Mouse (Mus musculus) left cerebral cortex, postnatal 36 days (tissue): ENCODE measurements at regions not wholly inside any gene's neighbourhood (a gene's known extent, or its start where the extent isn't known, plus 50 kb on each side); places are given as distances from the start of the nearest gene placed in this dataset.

ENCODE experiments used
- DNase-seq, 2 experiments: peaks; one replicate each; pipeline ENCODE4 v3.0.0; 2021 to 2022; ENCODE audit warnings: low spot score in 2 of 2, mixed read lengths in 1 of 2
- intact Hi-C: fragments of 180-260 bp; cut with DNase I; formaldehyde crosslinking; loops from one replicate; pipeline ENCODE4 v1.15.1; 2025

DNA sequence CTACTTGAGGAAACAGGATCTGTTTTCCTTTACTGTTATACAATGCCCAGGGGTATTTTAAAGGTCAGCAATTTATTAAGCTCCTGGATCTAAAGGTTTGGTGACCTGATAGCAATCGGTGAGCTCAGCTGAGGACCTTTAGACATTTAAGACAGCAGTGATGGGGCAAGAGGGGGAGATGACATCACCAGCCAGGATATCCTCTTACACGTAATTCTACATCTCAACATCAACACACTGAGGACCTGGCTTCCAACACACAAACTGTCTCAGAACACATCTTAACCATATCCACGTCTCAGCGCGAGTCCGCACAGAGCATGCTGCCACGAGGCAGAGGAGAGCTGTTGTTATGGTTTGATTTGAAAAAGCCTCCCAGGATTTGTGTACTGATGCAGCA is 69.2 kb downstream of the Nhlrc3 start:
- DNase-seq = no peak
- intact Hi-C loops = no loop called here

DNA sequence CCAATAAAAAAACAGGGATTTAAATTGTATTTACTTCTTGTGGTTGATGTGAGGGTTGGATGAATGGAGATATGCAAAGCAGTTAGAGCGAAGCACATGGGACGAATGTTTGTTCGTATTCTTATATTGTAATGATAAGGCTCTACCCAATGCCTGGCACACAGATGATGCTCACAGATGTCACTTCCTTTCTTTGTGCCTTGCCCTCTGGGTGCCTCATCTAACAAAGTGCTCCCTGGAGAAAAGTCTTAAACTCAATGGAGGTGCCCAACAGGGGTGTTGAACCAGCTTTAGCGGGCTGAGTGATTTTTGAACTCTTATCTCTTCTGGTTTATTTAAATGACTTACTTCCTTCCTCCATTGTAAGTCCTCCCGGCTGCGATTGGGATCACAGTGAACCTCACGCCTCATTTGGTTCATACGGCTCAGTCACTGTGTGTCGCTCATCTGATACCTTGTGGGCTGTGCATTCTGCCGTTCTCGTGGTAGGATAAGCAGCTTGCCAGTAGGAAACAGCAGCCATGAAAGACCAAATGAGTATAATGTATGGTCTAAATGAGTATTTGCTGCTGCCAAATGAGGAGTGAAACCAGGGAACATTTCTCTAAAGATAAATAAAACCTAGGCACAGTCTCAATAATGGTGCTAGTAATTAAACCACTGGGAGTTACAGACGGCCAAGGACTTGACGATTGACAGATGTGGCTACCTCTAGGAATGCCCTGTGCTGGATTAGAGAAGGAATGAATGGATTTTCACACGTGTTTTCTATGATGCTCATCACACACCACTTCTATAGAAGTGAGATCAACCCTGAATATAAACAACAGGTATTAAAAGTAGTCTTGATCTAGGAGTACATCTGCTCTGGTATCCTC is 81.2 kb downstream of the Nhlrc3 start:
- intact Hi-C loops = no loop called here
- no peak for DNase-seq

DNA sequence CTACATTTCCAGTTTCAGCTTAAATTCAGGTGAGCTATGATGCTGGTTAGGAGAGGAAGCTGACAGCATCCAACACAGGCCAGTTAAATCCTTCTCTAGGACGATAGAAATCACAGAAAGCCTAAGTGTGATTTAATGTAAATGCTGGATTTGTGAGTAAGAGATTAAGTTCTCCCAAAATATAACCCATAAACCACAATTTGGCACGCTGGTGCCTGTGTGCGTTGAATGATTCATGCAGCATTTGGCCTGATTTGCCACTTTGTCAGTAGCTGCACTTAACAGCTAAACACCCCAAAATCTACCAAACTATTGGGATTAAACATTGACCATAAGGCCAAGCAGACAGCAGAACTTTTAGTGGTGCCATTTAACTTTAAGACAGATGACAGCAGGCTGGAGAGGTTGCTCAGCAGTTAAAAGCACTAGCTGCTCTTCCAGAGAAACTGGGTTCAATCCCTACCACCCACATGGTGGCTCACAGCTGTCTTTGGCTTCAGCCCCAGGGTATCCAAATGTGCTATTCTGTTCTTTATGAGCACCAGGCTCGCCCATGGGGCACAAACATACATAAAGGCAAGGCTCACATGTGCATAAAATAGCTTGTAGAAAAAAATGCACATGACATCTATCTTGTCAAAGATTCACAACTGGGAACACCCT is 83.5 kb downstream of the Nhlrc3 start:
- intact Hi-C loops = no loop called here
- DNase-seq = peak; percentile 33 to 37

- DNase-seq = peak; percentile 20 to 38
- intact Hi-C loops = no loop called here
These were observed 86.2 kb downstream of the Nhlrc3 start for GRCm38 (mm10) chr3:53376864-53377447.

GRCm38 (mm10) chr3:53372887-53373286 is 90.2 kb downstream of the Nhlrc3 start:
- intact Hi-C loops = no loop called here
- no peak for DNase-seq

- intact Hi-C loops = no loop called here
These were observed 91.2 kb downstream of the Nhlrc3 start for GRCm38 (mm10) chr3:53371910-53372309.

GRCm38 (mm10) chr3:53361202-53361601 is 101.9 kb downstream of the Nhlrc3 start:
- intact Hi-C loops = no loop called here
- no peak for DNase-seq

More at GRCm38 (mm10) chr3:53371910-53372309, 91.2 kb downstream of the Nhlrc3 start:
- DNase-seq = no peak

DNA sequence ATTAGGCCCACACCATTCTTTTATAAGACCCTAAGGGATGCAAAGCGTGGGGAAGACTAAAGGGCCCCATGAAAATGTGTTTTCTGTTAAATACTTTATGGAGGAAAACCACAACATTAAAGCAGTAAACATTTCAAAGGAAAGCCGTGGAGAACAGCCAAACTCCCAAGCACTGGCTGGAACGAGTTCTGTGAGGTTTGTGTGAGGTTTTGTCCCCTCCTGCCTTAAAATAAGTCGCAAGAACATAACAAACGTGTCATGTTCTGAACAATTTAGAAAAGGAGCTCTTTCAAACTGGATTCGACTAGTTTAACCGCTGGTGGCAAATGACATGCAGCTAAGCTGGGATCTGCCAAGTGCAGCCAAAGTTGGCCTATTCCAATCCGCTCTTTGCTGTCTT is 109.4 kb downstream of the Nhlrc3 start:
- no peak for DNase-seq
- intact Hi-C loops = no loop called here

- intact Hi-C loops = no loop called here
- DNase-seq = no peak
These were observed 109.8 kb downstream of the Nhlrc3 start for GRCm38 (mm10) chr3:53353282-53353681.

DNA sequence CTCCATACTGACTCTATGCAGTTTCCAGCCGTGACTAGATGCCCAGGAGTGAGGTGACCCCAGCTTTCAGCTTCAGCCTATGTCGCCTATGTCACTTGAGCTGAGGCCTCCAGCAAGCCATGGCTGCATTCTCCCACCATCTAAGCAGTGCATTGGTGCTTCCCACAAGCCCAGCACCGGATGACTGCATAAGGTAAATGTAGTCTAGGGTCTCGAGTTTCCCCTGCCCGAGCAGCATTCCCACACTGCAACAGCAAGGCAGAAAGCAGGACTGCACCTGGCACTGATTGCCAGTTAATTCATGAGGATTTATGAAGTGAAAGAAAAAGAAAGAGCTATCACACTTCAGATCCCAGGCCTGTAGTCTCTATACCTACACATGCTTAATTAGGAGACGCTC is 119.5 kb downstream of the Nhlrc3 start:
- intact Hi-C loops = no loop called here
- DNase-seq = no peak

- intact Hi-C loops = no loop called here
These were observed 121.6 kb downstream of the Nhlrc3 start for GRCm38 (mm10) chr3:53341304-53342206.

DNA sequence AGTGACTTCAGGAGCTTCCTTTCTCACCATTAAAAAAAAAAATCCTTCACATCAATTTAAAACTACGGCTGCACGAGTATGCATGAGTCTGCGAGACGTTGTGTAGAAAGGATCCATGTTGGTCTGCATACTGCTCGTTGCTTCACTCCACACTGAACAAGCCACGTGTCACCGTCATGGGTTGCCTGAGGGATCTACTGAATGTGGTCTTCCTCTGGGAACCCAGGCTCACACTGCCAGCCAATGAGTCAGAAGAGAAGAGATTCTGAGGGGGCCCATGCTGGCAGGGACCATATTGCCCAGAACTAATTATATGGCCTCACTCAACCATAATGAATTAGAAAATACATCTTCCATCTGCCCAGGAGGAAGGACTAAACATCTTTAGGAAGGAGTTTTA is 124.6 kb downstream of the Nhlrc3 start:
- no peak for DNase-seq
- intact Hi-C loops = no loop called here

More at GRCm38 (mm10) chr3:53341304-53342206, 121.6 kb downstream of the Nhlrc3 start:
- no peak for DNase-seq

- no peak for DNase-seq
- intact Hi-C loops = no loop called here
These were observed 129.1 kb downstream of the Nhlrc3 start for GRCm38 (mm10) chr3:53334051-53334450.

GRCm38 (mm10) chr3:53329528-53329927 is 133.6 kb downstream of the Nhlrc3 start:
- no peak for DNase-seq
- intact Hi-C loops = no loop called here

GRCm38 (mm10) chr3:53327424-53327823 is 135.7 kb downstream of the Nhlrc3 start:
- intact Hi-C loops = no loop called here
- DNase-seq = no peak

DNA sequence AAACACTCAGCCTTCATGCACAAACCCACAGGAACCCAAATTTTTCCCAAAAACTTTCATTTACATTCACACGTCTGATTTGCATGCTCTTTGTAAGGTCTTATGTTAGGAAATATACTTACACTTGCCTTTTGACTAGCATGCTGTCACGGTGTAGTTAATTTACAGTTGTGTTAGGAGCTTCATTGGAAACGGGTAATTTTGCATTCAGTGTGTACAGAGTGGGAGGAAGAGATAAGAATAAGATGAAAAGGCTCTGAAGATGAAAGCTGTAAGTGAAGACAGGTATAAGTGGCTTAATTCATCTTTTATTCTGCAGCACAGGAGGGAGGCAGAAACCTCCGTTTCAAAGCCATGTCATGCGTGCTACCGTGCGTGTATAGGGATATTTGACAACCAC is 136.2 kb downstream of the Nhlrc3 start:
- intact Hi-C loops = no loop called here
- DNase-seq = no peak

- DNase-seq = no peak
- intact Hi-C loops = no loop called here
These were observed 138.1 kb downstream of the Nhlrc3 start for GRCm38 (mm10) chr3:53325080-53325479.

DNA sequence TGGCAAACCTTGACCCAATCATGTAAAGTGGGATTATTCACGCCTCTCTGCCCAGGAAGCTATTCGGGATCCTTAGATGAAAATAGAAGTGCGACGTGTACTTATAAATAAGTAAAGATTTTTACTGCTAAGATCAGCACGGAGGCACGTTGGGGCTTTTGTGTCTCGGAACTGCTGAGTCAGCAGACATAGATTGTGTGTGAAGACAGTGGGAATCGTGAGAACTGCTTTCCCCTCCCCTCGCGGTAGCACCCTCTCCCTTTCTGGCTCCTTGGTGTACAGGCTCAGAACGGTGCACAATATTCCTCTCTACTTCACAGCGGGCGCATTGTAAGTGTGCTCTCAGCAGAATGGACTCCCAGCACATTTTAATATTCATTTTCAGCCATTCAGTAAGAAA is 138.7 kb downstream of the Nhlrc3 start:
- DNase-seq = no peak
- intact Hi-C loops = loop anchor here (5.0 kb wide), 1 partner anchor 282 kb away; the partner anchor contains the start of gene Lhfp

GRCm38 (mm10) chr3:53315449-53315848 is 147.7 kb downstream of the Nhlrc3 start:
- DNase-seq = no peak
- intact Hi-C loops = no loop called here
